Mouse (Mus musculus) hindbrain, embryonic 10.5 days (tissue): Measurements from ENCODE around the gene Ccdc51. TPM values are rescaled to one million over a fixed set of nuclear protein-coding genes. Genes with fewer than 3 reads are reported as not detected.
"Not testable (repeated sequence)": the region's sequence is repeated elsewhere in the genome, so short reads cannot be mapped to it uniquely, and the experiment has no call there.

ENCODE experiments used
- DNase-seq: peaks from one replicate; pipeline ENCODE4 v3.0.0-alpha.2; 2017; ENCODE audit warnings: low spot score
- H3K27ac ChIP-seq: fragments of 300-500 bp; sonication (generic); 2 replicates; pipeline ENCODE4 v1.5.1; 2016; ENCODE audit warnings: mild to moderate bottlenecking, moderate library complexity
- H3K27me3 ChIP-seq: fragments of 300-500 bp; sonication (generic); 2 replicates; pipeline ENCODE4 v1.6.1; 2016; ENCODE audit warnings: mild to moderate bottlenecking; ENCODE audit not compliant: poor library complexity, insufficient read depth, severe bottlenecking
- H3K36me3 ChIP-seq: fragments of 300-500 bp; sonication (generic); 2 replicates; pipeline ENCODE4 v1.6.1; 2016; ENCODE audit warnings: mild to moderate bottlenecking, moderate library complexity
- H3K4me1 ChIP-seq: fragments of 300-500 bp; sonication (generic); replicated peaks from 2 replicates; pipeline ENCODE4 v1.6.1; 2016; ENCODE audit warnings: mild to moderate bottlenecking
- H3K4me3 ChIP-seq: fragments of 300-500 bp; sonication (generic); 2 replicates; pipeline ENCODE4 v1.5.1; 2016; ENCODE audit warnings: mild to moderate bottlenecking, moderate library complexity
- H3K9me3 ChIP-seq: fragments of 300-500 bp; sonication (generic); 2 replicates; pipeline ENCODE4 v1.6.1; 2016; ENCODE audit warnings: mild to moderate bottlenecking, moderate library complexity
- WGBS: fragments of 180-500 bp; shearing (Covaris S2); methylation state at CpG from one replicate; pipeline ENCODE4 v1.1.7; 2016; 5-methylcytosine and 5-hydroxymethylcytosine counted together
- polyA plus RNA-seq: library from polyadenylated mRNA; unstranded; fragments of >200 nt; fragmentation: Nextera tagmentation; extraction: Ambion mirVana; gene quantifications from 2 replicates; pipeline ENCODE4 v1.2.1, GENCODE M21; 2016

The Ccdc51 gene
- polyA plus RNA-seq, 1 experiment from 2014 or later, result 16.1 TPM

DNA sequence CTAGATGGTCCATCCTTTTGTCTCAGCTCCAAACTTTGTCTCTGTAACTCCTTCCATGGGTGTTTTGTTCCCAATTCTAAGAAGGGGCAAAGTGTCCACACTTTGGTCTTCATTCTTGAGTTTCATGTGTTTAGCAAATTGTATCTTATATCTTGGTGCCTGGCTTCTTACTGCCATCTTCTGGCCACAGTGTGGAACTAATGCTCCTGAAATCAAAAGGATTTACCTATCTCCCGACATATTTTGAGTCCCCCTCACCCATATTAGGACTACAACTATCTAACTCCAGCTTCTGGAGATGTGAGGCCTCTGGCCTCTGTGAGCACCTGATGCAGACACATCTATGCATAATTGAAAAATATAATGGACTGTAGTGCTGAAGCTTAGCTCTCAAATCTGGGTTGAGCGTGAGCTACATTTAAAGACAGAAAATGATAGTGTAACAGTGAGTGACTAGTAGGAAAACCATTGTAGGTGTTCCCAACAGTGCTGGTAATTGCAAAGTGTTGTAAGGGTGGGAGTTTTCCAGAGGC, 40.3 kb downstream of the Ccdc51 start:
- no peaks in the 10 kb centered on the region for H3K27me3 ChIP-seq
- no peak for DNase-seq
- no peak overlapping the region for H3K27ac ChIP-seq
- WGBS, result 51% methylated on average over 2 of the region's 2 CpGs
- no peaks in the 10 kb centered on the region for H3K4me1 ChIP-seq
- no peaks in the 10 kb centered on the region for H3K9me3 ChIP-seq
- peaks cover 33% of the 10 kb centered on the region for H3K36me3 ChIP-seq
- no peak overlapping the region for H3K4me3 ChIP-seq

DNA sequence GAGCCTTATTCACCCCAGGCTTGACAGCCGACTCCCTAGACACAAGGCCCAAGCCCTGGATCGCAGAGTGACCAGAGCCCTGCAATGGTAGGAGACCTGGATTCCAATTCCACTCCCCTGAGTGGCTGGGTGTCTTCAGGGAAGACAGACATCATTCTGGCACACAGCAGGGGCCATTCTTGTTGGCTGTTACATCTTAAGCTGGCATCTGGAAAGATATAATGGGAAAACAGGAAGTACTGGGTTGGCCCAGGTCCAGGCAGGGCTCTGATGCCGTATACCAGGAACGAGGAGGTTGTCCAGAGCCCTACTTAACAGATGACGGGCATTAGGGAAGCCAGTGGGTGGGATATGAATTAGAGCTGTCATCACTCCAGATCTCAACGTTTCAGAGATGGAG, 41.0 kb downstream of the Ccdc51 start:
- H3K27ac ChIP-seq, result no peak overlapping the region
- H3K36me3 ChIP-seq, result peaks cover 27% of the 10 kb centered on the region
- no peak overlapping the region for H3K4me3 ChIP-seq
- no peaks in the 10 kb centered on the region for H3K9me3 ChIP-seq
- no peaks in the 10 kb centered on the region for H3K27me3 ChIP-seq
- 74% methylated on average over 6 of the region's 6 CpGs for WGBS
- no peaks in the 10 kb centered on the region for H3K4me1 ChIP-seq
- no peak for DNase-seq

DNA sequence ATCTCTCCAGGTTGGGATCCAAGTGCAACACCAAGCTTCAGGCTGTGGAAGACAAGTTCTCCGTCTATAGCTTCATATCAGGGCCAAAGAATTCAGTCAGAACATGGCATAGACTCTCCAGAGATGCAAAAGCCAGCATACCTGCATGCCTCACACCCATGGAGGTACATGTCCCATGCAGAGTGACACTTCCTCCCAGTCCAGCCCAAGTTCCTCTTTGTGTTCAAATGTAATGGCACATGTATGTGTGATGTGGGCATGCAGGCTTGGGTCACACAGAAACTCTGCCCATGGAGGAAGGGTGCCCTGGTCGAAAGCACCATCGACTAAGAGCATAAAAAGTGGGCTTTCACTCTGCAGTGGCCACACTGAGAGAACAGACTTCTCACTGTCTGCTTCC, 41.9 kb downstream of the Ccdc51 start:
- Histone ChIP-seq H3K9me3 (no peaks in the 10 kb centered on the region), H3K36me3 (peaks cover 18% of the 10 kb centered on the region), H3K27ac (no peak overlapping the region), H3K27me3 (no peaks in the 10 kb centered on the region), H3K4me3 (no peak overlapping the region), H3K4me1 (no peaks in the 10 kb centered on the region)
- DNase-seq, result no peak
- WGBS, result 83% methylated on average over 3 of the region's 3 CpGs

DNA sequence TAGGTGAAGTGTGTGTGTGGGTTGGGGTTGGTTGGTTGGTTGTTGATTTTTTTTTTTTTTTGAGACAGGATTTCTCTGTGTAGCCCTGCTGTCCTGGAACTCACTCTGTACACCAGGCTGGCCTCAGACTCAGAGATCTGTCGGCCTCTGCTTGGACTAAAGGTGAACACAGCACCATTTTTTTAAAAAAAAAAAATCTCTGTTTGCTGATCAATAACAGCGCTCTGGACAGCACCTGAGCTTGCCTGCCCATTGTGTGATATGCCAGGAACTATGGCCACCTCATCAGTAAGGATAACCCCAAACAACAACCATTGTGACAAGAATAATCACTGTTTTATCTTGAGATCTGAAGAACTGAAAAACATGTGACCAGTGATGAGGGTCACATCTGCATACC, 42.8 kb downstream of the Ccdc51 start:
- H3K27ac ChIP-seq, result no peak overlapping the region
- H3K4me3 ChIP-seq, result no peak overlapping the region
- H3K9me3 ChIP-seq, result no peaks in the 10 kb centered on the region
- H3K27me3 ChIP-seq, result no peaks in the 10 kb centered on the region
- DNase-seq, result no peak
- 76% methylated on average over 2 of the region's 2 CpGs for WGBS
- peaks cover 9% of the 10 kb centered on the region for H3K36me3 ChIP-seq
- no peaks in the 10 kb centered on the region for H3K4me1 ChIP-seq

DNA sequence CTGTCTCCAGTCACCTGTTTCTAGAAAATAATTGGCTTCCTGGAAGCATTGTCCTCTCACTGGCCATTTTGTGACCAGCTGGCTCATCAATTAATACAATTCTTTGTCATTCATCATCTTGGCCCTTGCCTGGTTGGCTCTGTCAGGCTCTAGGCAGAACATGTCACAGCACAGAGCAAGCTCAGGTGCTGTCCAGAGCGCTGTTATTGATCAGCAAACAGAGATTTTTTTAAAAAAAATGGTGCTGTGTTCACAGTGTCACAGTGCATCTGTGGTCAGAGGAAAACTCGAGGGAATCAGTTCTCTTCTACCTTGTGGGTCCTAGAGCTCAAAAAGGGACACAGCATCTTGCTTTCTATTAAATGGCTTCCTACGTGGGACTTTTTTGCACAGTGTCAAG, 43.2 kb downstream of the Ccdc51 start:
- DNase-seq, result no peak
- Histone ChIP-seq H3K4me3 (no peak overlapping the region), H3K27me3 (no peaks in the 10 kb centered on the region), H3K9me3 (no peaks in the 10 kb centered on the region), H3K36me3 (peaks cover 6% of the 10 kb centered on the region; the same call in 1 of the 2 replicates), H3K4me1 (no peaks in the 10 kb centered on the region), H3K27ac (no peak overlapping the region)
- WGBS, result 72% methylated on average over 3 of the region's 3 CpGs

DNA sequence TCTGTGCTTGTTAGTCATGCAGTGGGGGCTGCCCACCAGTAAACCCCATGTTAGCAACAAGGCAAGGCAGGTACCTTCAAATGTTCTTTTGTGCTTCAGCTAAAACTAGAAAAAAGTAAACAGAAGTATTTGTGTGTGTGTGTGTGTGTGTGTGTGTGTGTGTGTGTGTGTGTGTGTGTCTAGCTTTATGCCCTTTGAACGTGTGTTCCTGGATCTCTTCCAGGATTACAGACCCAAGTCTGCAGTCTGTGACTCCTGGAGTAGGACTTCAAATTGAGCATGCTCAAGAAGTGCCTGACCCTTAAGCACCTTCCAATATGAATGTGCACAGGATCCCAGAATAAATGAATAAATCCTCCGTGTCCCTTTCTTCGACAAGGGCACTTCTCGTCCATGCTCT, 44.8 kb downstream of the Ccdc51 start:
- Histone ChIP-seq H3K4me1 (no peaks in the 10 kb centered on the region), H3K4me3 (no peak overlapping the region), H3K9me3 (no peaks in the 10 kb centered on the region), H3K27ac (no peak overlapping the region), H3K36me3 (no peaks in the 10 kb centered on the region), H3K27me3 (no peaks in the 10 kb centered on the region)
- 84% methylated on average over 4 of the region's 4 CpGs for WGBS
- DNase-seq, result no peak

DNA sequence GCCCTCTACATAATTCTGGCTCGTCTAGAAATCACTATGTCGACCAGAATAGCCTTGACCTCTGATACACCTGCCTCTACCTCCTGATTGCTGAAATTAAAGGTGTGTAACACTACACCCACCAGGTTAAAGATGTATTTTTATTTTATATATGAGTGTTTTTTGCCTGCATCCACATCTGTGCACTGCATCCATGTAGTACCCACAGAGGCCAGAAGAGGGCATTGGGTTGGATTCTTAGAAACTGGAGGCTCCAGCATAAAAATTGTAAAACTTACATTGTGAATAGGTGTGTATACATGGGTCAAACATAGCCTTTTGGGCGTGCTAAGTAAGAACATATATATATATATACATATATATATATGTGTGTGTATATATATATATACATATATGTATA, 45.9 kb downstream of the Ccdc51 start:
- Histone ChIP-seq H3K4me3 (no peak overlapping the region), H3K4me1 (no peaks in the 10 kb centered on the region), H3K27me3 (no peaks in the 10 kb centered on the region), H3K27ac (no peak overlapping the region), H3K36me3 (no peaks in the 10 kb centered on the region), H3K9me3 (no peaks in the 10 kb centered on the region)
- WGBS, result 58% methylated on average over 3 of the region's 3 CpGs
- no peak for DNase-seq

DNA sequence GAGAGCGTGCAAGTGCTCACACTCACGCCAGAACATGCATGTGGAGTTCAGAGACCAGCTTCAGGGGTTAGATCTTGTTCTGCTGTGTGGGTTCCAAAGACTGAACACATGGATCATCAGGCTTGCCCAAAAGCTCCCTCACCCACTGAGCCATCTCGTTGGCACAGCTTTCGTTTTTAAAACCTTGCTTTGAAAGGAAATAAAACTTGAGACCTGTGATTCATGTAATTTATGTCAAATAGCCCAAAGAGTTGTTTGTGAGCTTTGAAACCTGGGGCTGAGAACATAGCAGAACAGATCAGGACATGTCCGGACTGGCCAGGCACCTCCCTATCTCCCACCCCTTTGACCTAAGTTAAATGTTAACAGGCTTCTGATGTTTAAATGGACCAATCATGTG, 47.8 kb downstream of the Ccdc51 start:
- H3K9me3 ChIP-seq, result no peaks in the 10 kb centered on the region
- no peaks in the 10 kb centered on the region for H3K36me3 ChIP-seq
- H3K27me3 ChIP-seq, result no peaks in the 10 kb centered on the region
- no peak overlapping the region for H3K27ac ChIP-seq
- WGBS, result 90% methylated on average over 5 of the region's 5 CpGs
- H3K4me3 ChIP-seq, result no peak overlapping the region
- DNase-seq, result no peak
- no peaks in the 10 kb centered on the region for H3K4me1 ChIP-seq

DNA sequence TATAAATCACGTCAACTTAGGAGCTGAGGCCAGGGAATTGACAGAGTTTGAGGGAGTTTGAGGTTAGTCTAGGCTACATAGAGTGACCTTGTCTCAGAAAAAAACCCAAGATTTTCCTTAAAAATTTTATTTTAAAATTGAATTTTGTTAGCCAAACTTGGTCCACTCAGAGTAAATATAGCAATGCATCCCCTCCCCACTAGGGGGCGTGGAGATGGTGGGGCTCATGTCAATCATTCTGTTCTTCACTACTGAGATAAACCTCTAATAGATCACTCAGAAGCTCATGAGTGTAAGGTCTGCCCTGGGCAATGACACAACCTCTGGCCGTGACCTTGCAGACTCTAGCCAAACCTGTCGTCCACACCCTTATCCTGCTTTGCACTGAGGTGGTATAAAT, 58.1 kb downstream of the Ccdc51 start:
- 71% methylated on average over 4 of the region's 4 CpGs for WGBS
- H3K27ac ChIP-seq, H3K4me3 ChIP-seq, H3K27me3 ChIP-seq, H3K36me3 ChIP-seq, DNase-seq, H3K9me3 ChIP-seq, H3K4me1 ChIP-seq: not testable (repeated sequence)

Other genes starting within 250 kb of the Ccdc51 start
- gene Slc26a6, start 229.2 kb upstream of the Ccdc51 start, polyA plus RNA-seq, result 11.2 and 12.6 TPM in 2 replicates
- 0.17 and 0.24 TPM in 2 replicates for gene Tmem89, start 167.9 kb upstream of the Ccdc51 start, polyA plus RNA-seq
- 478 and 495 TPM in 2 replicates for gene Uqcrc1, start 145.9 kb upstream of the Ccdc51 start, polyA plus RNA-seq
- 1.2 and 3.3 TPM in 2 replicates for gene Col7a1, start 128.9 kb upstream of the Ccdc51 start, polyA plus RNA-seq
- gene Ucn2, start 96.5 kb upstream of the Ccdc51 start, polyA plus RNA-seq, result not detected in 2 replicates
- 11.9 and 17.6 TPM in 2 replicates for gene Pfkfb4, start 90.7 kb upstream of the Ccdc51 start, polyA plus RNA-seq
- gene Shisa5, start 43.9 kb upstream of the Ccdc51 start, polyA plus RNA-seq, result 38.8 and 43.6 TPM in 2 replicates
- gene Trex1, start 22.8 kb upstream of the Ccdc51 start, polyA plus RNA-seq, result 8.1 and 11.3 TPM in 2 replicates
- 30.5 and 32.1 TPM in 2 replicates for gene Atrip, start 8.4 kb upstream of the Ccdc51 start, polyA plus RNA-seq
- gene Tma7, start 94 bp downstream of the Ccdc51 start, polyA plus RNA-seq, result 758 and 785 TPM in 2 replicates
- gene Plxnb1, start 12.9 kb downstream of the Ccdc51 start, polyA plus RNA-seq, result 26.8 and 34.4 TPM in 2 replicates
- not detected in 2 replicates for gene Fbxw21, start 79.5 kb downstream of the Ccdc51 start, polyA plus RNA-seq
- gene Fbxw13, start 113.5 kb downstream of the Ccdc51 start, polyA plus RNA-seq, result not detected in 2 replicates
- gene Fbxw20, start 152.3 kb downstream of the Ccdc51 start, polyA plus RNA-seq, result not detected in 2 replicates
- gene Fbxw14, start 205.2 kb downstream of the Ccdc51 start, polyA plus RNA-seq, result not detected in 2 replicates